Mouse (Mus musculus) thymus, postnatal 10 days (tissue): ENCODE measurements around the gene Polr3k.

Experiments used
- DNase-seq, 2 experiments: peaks; one replicate each; pipeline ENCODE4 v3.0.0; 2021; ENCODE audit warnings: low spot score in 2 of 2

The Polr3k gene

GRCm38 (mm10) chr2:181863791-181864535 is at the start of gene Polr3k:
TSS of gene Polr3k (plus strand) at chr2:181864337.
- DNase-seq: peak; percentile 86 to 88

- no peak for DNase-seq
Observed at GRCm38 (mm10) chr2:181829032-181829650, 35.0 kb upstream of the Polr3k start.

- DNase-seq: no peak
Observed at GRCm38 (mm10) chr2:181832745-181833144, 31.4 kb upstream of the Polr3k start.

GRCm38 (mm10) chr2:181837372-181838292 is 26.5 kb upstream of the Polr3k start, which contains the start of gene Pcmtd2:
TSS of gene Pcmtd2 (plus strand) at chr2:181837854.
- peak; percentile 83 to 90 for DNase-seq

GRCm38 (mm10) chr2:181838293-181838680 is 25.9 kb upstream of the Polr3k start:
- DNase-seq: peak in 1 of 2 experiments; percentile 4

- DNase-seq: no peak
Observed at GRCm38 (mm10) chr2:181845709-181846394, 18.3 kb upstream of the Polr3k start.

GRCm38 (mm10) chr2:181864536-181864860 is 361 bp downstream of the Polr3k start:
- DNase-seq: no peak

GRCm38 (mm10) chr2:181866931-181867330 is 2.8 kb downstream of the Polr3k start:
- DNase-seq: peak; percentile 27 to 62

- no peak for DNase-seq
Observed at GRCm38 (mm10) chr2:181871039-181871438, 6.9 kb downstream of the Polr3k start.

GRCm38 (mm10) chr2:181878903-181879302 is 14.8 kb downstream of the Polr3k start:
- DNase-seq: no peak

- DNase-seq: no peak
Observed at GRCm38 (mm10) chr2:181883022-181883749, 19.0 kb downstream of the Polr3k start.

- DNase-seq: peak in 1 of 2 experiments; percentile 32
Observed at GRCm38 (mm10) chr2:181917861-181918260, 53.7 kb downstream of the Polr3k start.

GRCm38 (mm10) chr2:181918501-181918900 is 54.4 kb downstream of the Polr3k start:
- DNase-seq: peak; percentile 21 to 71
